Mouse (Mus musculus): ENCODE data around the gene Arhgap10. TPM values are rescaled to one million over a fixed set of nuclear protein-coding genes. Genes with fewer than 3 reads are reported as not detected.

Gene Arhgap10
- polyA plus RNA-seq, 1 experiment from 2014 or later: 26.3 TPM

DNA sequence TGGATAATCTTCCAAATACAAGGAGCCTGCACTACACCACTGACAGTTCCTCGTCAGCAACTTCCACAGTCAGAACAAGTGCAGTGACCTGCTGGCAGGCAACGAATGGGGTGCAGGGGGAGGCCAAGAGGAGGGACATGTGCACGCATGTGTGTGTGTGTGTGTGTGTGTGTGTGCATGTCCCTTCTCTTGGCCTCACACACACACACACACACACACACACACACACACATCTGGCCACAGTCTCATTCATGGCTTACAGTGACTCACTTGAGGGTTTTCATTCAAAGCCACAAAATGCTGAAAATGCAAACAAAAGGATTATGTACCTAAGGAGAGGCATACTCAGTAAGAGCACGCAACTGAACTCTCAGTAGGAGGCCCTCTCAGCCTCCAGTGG is 84.5 kb downstream of the Arhgap10 start:
- Histone ChIP-seq H3K4me3 (ENCODE audit: low read depth, low read length) (no peak overlapping the region), H3K4me2 (ENCODE audit: low read depth, low read length) (no peak overlapping the region), H3K27ac (replicated peaks; ENCODE audit: low read depth, low read length) (no peak overlapping the region), H3K27me3 (ENCODE audit: control insufficient read depth, insufficient read depth, low read length) (no peaks in the 10 kb centered on the region), H3K9ac (replicated peaks; ENCODE audit: low read length) (no peak overlapping the region), H3K9me3 (replicated peaks; ENCODE audit: control insufficient read depth, low read length) (no peaks in the 10 kb centered on the region), H3K36me3 (replicated peaks; ENCODE audit: control insufficient read depth, insufficient read depth, low read depth, low read length) (no peaks in the 10 kb centered on the region), H3K4me1 (ENCODE audit: control insufficient read depth, insufficient read depth, low read length) (no peaks in the 10 kb centered on the region)
- DNase-seq (ENCODE audit: low spot score) (no peak), ATAC-seq (replicated peaks; ENCODE audit: insufficient number of reproducible peaks, low FRiP score, low TSS enrichment, low read depth) (no peak)
- 42% methylated on average over 4 of the region's 4 CpGs for WGBS

DNA sequence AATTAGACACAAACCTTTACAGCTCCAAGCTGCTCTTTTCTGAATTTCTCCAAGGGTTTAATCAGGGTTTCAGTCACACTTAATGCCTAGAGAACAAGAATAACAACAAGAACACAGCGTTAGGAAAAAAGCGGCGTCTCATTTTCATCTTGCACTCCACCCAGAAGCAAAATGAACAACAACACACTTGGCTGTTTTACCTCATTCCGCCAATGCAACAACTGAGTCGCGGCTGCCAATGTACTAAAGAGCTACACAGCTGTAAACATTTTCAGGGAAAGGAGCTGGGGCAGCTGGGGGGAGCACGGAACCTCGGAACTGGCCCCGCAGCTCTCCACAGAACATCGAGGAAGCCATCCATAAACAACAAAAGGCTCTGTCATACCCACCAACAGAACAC is 85.0 kb downstream of the Arhgap10 start:
- WGBS: 57% methylated on average over 10 of the region's 10 CpGs
- DNase-seq (ENCODE audit: low spot score) (no peak), ATAC-seq (replicated peaks; ENCODE audit: insufficient number of reproducible peaks, low FRiP score, low TSS enrichment, low read depth) (no peak)
- no peaks in the 10 kb centered on the region for H3K36me3 ChIP-seq (replicated peaks; ENCODE audit: control insufficient read depth, insufficient read depth, low read depth, low read length)
- no peak overlapping the region for H3K27ac ChIP-seq (replicated peaks; ENCODE audit: low read depth, low read length)
- H3K27me3 ChIP-seq (ENCODE audit: control insufficient read depth, insufficient read depth, low read length): no peaks in the 10 kb centered on the region
- no peaks in the 10 kb centered on the region for H3K4me1 ChIP-seq (ENCODE audit: control insufficient read depth, insufficient read depth, low read length)
- H3K9me3 ChIP-seq (replicated peaks; ENCODE audit: control insufficient read depth, low read length): no peaks in the 10 kb centered on the region
- H3K9ac ChIP-seq (replicated peaks; ENCODE audit: low read length): no peak overlapping the region
- H3K4me2 ChIP-seq (ENCODE audit: low read depth, low read length): no peak overlapping the region
- no peak overlapping the region for H3K4me3 ChIP-seq (ENCODE audit: low read depth, low read length)

DNA sequence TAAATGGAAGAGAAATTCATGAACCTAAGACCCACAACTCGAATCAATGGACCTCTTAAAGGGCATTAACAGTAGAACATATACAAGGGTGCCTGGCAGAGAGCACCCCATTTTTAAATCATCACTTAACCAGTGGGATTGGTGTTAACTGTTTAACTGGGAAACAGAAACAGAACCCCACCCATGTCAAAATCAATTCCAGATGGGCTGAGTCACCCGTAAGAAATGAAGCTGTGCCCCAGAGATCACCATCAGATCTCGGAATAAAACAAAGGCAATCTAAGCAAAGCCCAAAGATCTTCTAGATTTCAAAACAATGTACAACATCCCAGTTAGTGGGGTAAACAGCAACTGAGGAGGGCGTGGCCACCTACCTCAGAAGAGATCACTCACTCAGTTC is 89.3 kb downstream of the Arhgap10 start:
- H3K9me3 ChIP-seq (replicated peaks; ENCODE audit: control insufficient read depth, low read length): no peaks in the 10 kb centered on the region
- no peak overlapping the region for H3K27ac ChIP-seq (replicated peaks; ENCODE audit: low read depth, low read length)
- 62% methylated on average over 4 of the region's 4 CpGs for WGBS
- H3K27me3 ChIP-seq (ENCODE audit: control insufficient read depth, insufficient read depth, low read length): no peaks in the 10 kb centered on the region
- H3K4me3 ChIP-seq (ENCODE audit: low read depth, low read length): no peak overlapping the region
- no peak overlapping the region for H3K4me2 ChIP-seq (ENCODE audit: low read depth, low read length)
- ATAC-seq (replicated peaks; ENCODE audit: insufficient number of reproducible peaks, low FRiP score, low TSS enrichment, low read depth): no peak
- peak; percentile 25 for DNase-seq (ENCODE audit: low spot score)
- no peak overlapping the region for H3K9ac ChIP-seq (replicated peaks; ENCODE audit: low read length)
- no peaks in the 10 kb centered on the region for H3K4me1 ChIP-seq (ENCODE audit: control insufficient read depth, insufficient read depth, low read length)
- H3K36me3 ChIP-seq (replicated peaks; ENCODE audit: control insufficient read depth, insufficient read depth, low read depth, low read length): no peaks in the 10 kb centered on the region

DNA sequence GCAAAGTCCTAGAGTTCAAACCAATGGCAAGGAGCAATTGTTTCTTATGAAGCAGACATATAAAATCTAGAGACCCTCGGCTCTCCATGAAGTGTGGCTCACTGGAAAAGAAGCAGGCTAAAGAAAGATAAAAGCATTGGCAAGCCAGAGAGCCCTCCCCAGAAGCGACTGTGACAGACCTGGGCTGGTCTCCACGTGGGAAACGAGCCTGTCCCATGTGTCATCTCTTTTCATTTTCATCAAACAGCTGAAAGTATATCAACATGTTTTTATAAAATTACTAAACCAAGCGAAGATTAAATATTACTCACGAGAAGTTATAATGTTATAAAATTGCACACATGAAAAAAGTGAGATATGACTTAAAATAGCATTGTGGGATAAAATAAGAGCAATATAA is 89.7 kb downstream of the Arhgap10 start:
- WGBS: 70% methylated on average over 6 of the region's 6 CpGs
- Histone ChIP-seq H3K36me3 (replicated peaks; ENCODE audit: control insufficient read depth, insufficient read depth, low read depth, low read length) (no peaks in the 10 kb centered on the region), H3K9me3 (replicated peaks; ENCODE audit: control insufficient read depth, low read length) (no peaks in the 10 kb centered on the region), H3K9ac (replicated peaks; ENCODE audit: low read length) (no peak overlapping the region), H3K27me3 (ENCODE audit: control insufficient read depth, insufficient read depth, low read length) (no peaks in the 10 kb centered on the region), H3K4me3 (ENCODE audit: low read depth, low read length) (no peak overlapping the region), H3K4me1 (ENCODE audit: control insufficient read depth, insufficient read depth, low read length) (no peaks in the 10 kb centered on the region), H3K4me2 (ENCODE audit: low read depth, low read length) (no peak overlapping the region), H3K27ac (replicated peaks; ENCODE audit: low read depth, low read length) (no peak overlapping the region)
- ATAC-seq (replicated peaks; ENCODE audit: insufficient number of reproducible peaks, low FRiP score, low TSS enrichment, low read depth) (no peak), DNase-seq (ENCODE audit: low spot score) (no peak)

DNA sequence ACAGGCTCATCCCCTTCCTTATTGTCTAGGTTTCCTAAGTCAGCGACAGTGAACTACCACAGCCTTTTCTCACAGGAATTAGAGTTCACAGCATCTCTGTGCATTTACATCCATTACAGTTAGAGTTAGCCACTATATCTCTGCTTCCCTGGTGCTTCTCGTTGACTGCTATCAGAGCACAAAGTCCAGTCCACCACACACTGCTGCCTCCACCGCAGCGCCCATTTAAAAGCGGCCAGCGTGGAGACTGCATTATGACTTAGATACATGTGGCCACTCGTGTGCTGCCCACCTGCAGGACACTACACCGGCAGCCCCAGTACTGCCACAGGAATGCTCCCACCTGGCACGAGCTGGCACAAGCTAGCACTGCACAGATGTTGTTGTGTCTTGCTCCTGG is 90.3 kb downstream of the Arhgap10 start:
- ATAC-seq (replicated peaks; ENCODE audit: insufficient number of reproducible peaks, low FRiP score, low TSS enrichment, low read depth) (no peak), DNase-seq (ENCODE audit: low spot score) (no peak)
- no peaks in the 10 kb centered on the region for H3K27me3 ChIP-seq (ENCODE audit: control insufficient read depth, insufficient read depth, low read length)
- H3K9ac ChIP-seq (replicated peaks; ENCODE audit: low read length): no peak overlapping the region
- no peaks in the 10 kb centered on the region for H3K4me1 ChIP-seq (ENCODE audit: control insufficient read depth, insufficient read depth, low read length)
- no peak overlapping the region for H3K27ac ChIP-seq (replicated peaks; ENCODE audit: low read depth, low read length)
- H3K4me2 ChIP-seq (ENCODE audit: low read depth, low read length): no peak overlapping the region
- 85% methylated on average over 9 of the region's 9 CpGs for WGBS
- H3K36me3 ChIP-seq (replicated peaks; ENCODE audit: control insufficient read depth, insufficient read depth, low read depth, low read length): no peaks in the 10 kb centered on the region
- H3K4me3 ChIP-seq (ENCODE audit: low read depth, low read length): no peak overlapping the region
- no peaks in the 10 kb centered on the region for H3K9me3 ChIP-seq (replicated peaks; ENCODE audit: control insufficient read depth, low read length)

DNA sequence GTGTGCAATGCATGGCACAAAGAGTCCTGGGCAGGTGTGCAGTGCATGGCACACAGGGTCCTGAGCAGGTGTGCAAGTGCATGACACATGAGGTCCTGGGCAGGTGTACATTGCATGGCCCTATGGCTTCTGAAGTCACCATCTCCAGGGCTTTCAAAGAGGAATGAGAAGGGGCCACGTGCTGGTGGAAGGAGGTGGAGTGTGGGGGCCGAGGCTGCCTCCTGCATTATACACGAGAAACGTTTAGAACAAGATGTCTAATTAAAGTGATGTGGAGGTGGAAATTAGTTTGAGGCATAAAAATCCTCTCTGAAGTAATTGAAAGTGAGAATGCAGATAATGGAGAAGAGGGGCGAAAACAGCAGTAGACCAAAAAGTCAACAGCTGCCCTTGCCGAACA is 93.9 kb downstream of the Arhgap10 start:
- Histone ChIP-seq H3K9ac (replicated peaks; ENCODE audit: low read length) (no peak overlapping the region), H3K27me3 (ENCODE audit: control insufficient read depth, insufficient read depth, low read length) (no peaks in the 10 kb centered on the region), H3K4me2 (ENCODE audit: low read depth, low read length) (no peak overlapping the region), H3K27ac (replicated peaks; ENCODE audit: low read depth, low read length) (no peak overlapping the region), H3K4me3 (ENCODE audit: low read depth, low read length) (no peak overlapping the region), H3K36me3 (replicated peaks; ENCODE audit: control insufficient read depth, insufficient read depth, low read depth, low read length) (0 out of 2 replicates have a peak, but pooled peaks cover 3% of the 10 kb centered on the region), H3K4me1 (ENCODE audit: control insufficient read depth, insufficient read depth, low read length) (no peaks in the 10 kb centered on the region), H3K9me3 (replicated peaks; ENCODE audit: control insufficient read depth, low read length) (no peaks in the 10 kb centered on the region)
- DNase-seq (ENCODE audit: low spot score): no peak
- WGBS: 82% methylated on average over 4 of the region's 6 CpGs
- ATAC-seq (replicated peaks; ENCODE audit: insufficient number of reproducible peaks, low FRiP score, low TSS enrichment, low read depth): no peak

DNA sequence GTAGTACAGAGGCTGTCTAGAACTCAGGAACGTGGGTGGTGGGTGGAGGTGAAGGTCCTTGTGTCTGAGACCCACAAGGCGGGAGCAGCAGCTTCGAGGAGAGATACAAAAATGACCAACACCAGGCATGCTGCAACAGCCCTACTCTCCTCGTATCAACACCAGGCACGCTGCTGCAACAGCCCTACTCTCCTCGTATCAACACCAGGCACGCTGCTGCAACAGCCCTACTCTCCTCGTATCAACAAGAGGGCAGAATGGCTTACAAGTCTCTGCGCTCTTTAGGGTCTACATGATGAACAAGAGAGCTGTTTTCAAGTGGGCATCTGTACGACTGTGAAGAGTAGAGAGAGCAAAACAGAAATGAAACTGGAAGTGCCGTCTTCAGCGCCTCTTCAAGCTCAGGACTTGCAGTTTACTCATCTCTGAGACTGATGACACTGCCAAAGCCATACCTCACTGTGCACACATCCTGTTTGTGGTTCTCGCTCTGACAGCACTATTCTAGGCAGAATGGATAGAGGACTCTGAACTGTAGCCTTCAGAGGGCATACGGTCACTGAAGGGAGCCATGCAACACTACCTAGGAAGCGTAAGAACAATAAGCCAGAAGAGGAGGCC is 95.0 kb downstream of the Arhgap10 start:
- ATAC-seq (replicated peaks; ENCODE audit: insufficient number of reproducible peaks, low FRiP score, low TSS enrichment, low read depth): no peak
- no peaks in the 10 kb centered on the region for H3K4me1 ChIP-seq (ENCODE audit: control insufficient read depth, insufficient read depth, low read length)

DNA sequence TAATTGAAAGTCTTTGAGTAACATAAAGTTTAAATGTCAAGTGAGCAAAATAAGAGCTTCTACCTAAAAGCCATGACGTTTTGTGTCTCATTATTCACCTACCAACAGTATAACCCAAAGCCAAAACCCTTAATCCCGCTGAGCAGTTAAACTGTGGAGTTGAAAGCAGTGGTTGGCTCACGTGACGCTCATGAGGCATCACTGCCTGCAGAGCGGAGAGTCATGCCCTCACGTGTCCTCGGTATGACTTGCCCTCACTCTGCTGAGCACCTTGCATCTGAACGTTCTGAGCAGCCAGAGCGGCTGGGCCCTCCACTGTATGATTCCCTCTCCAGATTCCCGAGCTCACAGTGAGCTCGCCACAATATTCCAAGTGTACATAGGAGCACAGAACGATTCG is 96.2 kb downstream of the Arhgap10 start:
- Histone ChIP-seq H3K36me3 (replicated peaks; ENCODE audit: control insufficient read depth, insufficient read depth, low read depth, low read length) (0 out of 2 replicates have a peak, but pooled peaks cover 3% of the 10 kb centered on the region), H3K4me3 (ENCODE audit: low read depth, low read length) (no peak overlapping the region), H3K27ac (replicated peaks; ENCODE audit: low read depth, low read length) (no peak overlapping the region), H3K9ac (replicated peaks; ENCODE audit: low read length) (no peak overlapping the region), H3K27me3 (ENCODE audit: control insufficient read depth, insufficient read depth, low read length) (no peaks in the 10 kb centered on the region), H3K4me2 (ENCODE audit: low read depth, low read length) (no peak overlapping the region), H3K4me1 (ENCODE audit: control insufficient read depth, insufficient read depth, low read length) (no peaks in the 10 kb centered on the region; the same call in 1 of the 2 replicates), H3K9me3 (replicated peaks; ENCODE audit: control insufficient read depth, low read length) (no peaks in the 10 kb centered on the region)
- DNase-seq (ENCODE audit: low spot score): no peak
- ATAC-seq (replicated peaks; ENCODE audit: insufficient number of reproducible peaks, low FRiP score, low TSS enrichment, low read depth): no peak
- 90% methylated on average over 13 of the region's 13 CpGs for WGBS

More for the DNA sequence above, 95.0 kb downstream of the Arhgap10 start:
- H3K27ac ChIP-seq (replicated peaks; ENCODE audit: low read depth, low read length): no peak overlapping the region
- H3K4me3 ChIP-seq (ENCODE audit: low read depth, low read length): no peak overlapping the region
- no peaks in the 10 kb centered on the region for H3K27me3 ChIP-seq (ENCODE audit: control insufficient read depth, insufficient read depth, low read length)
- H3K36me3 ChIP-seq (replicated peaks; ENCODE audit: control insufficient read depth, insufficient read depth, low read depth, low read length): 0 out of 2 replicates have a peak, but pooled peaks cover 3% of the 10 kb centered on the region
- WGBS: 87% methylated on average over 15 of the region's 15 CpGs
- no peaks in the 10 kb centered on the region for H3K9me3 ChIP-seq (replicated peaks; ENCODE audit: control insufficient read depth, low read length)
- H3K4me2 ChIP-seq (ENCODE audit: low read depth, low read length): no peak overlapping the region
- H3K9ac ChIP-seq (replicated peaks; ENCODE audit: low read length): no peak overlapping the region
- no peak for DNase-seq (ENCODE audit: low spot score)
